Mouse (Mus musculus) CD4-positive helper T cell, adult 2 months (primary cell): ENCODE results near the gene Tcf7l2.

Experiments
- DNase-seq: peaks from one replicate; pipeline ENCODE4 v3.0.0-alpha.2; 2012; ENCODE audit warnings: low read depth, missing footprints, low spot score

Gene Tcf7l2

DNA sequence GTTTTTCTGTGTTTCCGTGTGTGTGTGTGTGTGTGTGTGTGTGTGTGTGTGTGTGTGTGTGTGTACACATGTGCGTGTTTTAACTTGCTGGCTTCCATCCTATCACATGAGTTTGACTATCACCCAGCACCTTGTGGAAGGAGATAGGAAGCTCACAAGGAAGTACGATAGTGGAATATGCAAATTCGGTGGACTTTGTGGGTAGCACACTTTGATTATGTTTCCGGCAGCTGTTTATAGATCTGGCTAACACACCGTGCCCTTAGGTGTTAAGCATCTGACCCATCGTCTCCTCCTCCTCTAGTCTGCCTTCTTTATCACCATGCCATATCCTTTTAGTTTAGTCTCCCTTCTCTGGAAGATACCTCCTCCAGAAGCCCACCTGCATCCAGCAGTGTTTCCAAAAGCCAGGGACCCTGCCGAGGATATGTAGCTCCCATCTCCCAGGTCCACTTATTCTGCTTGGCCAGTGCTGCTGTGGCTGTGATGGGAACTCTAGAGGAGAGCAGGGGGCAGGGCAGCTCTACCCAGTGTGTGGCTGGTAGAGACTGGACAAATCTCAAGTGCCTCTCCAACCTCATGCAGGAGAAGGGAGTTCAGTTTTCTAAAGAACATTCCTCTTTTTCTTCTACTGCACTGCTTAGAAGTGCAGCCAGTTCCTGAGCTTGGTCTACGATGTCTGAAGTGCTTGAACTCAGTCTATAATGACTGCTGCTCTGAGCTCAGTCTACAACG lies 118.6 kb downstream of the Tcf7l2 start:
- DNase-seq, result peak; percentile 8

DNA sequence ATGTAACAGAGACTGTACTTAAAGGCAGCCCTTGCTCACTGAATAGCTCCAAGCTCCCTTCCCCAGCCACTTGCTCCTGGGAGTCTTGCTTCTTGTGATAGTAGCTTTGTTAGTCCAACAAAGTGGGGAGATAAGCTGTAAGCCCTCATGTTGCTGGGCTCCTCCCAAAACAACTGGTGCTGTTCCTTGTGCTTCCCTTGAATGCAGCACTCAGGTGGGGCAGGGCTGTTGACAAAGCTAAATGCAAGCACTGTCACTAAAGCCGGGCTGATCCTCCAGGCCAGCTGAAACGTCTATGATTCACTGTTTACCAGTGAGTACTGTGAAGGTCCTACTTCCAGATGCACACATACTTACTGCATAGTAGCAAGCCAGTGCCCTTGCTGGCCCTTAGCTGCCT lies 120.1 kb downstream of the Tcf7l2 start:
- no peak for DNase-seq

DNA sequence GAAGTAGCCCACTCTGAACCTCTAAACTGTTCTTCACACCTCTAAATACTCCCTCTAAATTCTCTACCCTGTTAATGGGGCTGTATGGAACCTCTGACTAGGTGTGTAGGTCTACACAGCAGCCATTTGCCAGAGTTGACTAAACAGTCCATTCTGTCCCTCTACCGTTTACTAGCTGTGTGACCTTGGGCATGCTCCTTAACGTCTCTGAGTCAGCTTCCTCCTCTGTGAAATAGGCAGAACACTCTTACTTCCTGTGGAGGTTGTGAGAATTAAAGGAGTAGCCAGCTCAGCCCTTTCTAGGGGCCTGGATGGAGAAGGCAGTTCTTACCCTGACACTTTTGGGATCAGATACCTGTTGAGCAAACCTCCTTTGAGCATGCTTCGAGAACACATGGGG lies 120.9 kb downstream of the Tcf7l2 start:
- DNase-seq, result no peak

DNA sequence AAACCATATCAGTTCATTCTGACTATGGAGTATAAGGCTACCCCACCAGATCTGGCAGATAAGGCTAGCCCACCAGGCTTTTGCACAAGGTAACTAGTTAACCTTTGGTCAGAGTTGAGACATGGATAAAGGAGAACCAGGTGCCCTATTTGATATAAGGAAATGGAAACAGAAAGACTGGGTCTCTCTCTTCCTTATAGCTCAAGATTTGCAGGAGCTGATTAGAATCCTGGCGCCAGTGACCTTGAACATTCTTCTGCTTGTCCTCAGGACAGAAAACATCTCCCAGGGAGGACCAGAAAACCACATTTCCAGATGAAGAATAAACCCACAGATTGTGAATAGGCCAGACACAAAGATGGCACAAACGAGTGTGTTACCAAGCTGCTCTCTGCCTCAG lies 123.4 kb downstream of the Tcf7l2 start:
- no peak for DNase-seq

GRCm38 (mm10) chr19:55865774-55866578 lies 124.4 kb downstream of the Tcf7l2 start:
- DNase-seq, result no peak

GRCm38 (mm10) chr19:55867255-55867654 lies 125.6 kb downstream of the Tcf7l2 start:
- no peak for DNase-seq

GRCm38 (mm10) chr19:55867905-55868304 lies 126.3 kb downstream of the Tcf7l2 start:
- DNase-seq, result no peak

DNA sequence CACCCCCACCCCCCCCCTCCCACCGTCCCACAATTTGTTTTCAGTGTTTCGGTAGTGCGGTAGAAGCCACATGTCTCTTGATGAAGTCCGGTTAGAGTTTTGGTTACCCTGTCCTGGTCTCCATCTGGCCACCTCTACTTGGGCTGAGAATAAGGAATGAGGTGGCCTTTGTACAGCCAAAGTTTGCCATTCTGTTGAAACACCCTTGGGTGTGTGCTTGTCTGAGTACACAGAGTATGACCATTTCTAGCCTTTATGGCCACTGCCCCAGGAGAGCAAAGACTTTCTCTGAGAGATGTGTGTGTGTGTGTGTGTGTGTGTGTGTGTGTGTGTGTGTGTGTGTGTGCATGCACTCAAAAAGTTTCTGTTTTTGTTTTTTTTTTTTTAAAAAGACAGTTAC lies 127.0 kb downstream of the Tcf7l2 start:
- DNase-seq, result no peak

GRCm38 (mm10) chr19:55870825-55871224 lies 129.2 kb downstream of the Tcf7l2 start:
- no peak for DNase-seq

DNA sequence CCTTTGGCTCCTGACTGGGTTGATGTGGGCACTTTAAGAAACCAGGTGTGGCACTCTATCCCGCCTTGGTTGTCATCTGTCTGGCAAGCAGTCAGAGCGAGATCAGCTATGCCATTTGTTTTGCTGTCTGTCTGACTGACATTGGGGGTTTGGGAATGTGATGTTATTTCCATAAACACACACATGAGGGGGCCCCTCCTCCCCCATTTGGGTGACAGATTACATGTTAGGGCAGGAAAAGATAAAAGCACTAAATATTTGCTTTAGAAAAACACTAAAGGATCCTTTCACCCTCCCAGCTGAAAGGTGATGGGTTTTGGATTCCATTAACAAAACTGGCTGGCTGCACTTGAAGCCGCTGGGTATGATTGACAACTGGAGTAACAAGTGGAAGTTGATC lies 129.9 kb downstream of the Tcf7l2 start:
- DNase-seq, result no peak

DNA sequence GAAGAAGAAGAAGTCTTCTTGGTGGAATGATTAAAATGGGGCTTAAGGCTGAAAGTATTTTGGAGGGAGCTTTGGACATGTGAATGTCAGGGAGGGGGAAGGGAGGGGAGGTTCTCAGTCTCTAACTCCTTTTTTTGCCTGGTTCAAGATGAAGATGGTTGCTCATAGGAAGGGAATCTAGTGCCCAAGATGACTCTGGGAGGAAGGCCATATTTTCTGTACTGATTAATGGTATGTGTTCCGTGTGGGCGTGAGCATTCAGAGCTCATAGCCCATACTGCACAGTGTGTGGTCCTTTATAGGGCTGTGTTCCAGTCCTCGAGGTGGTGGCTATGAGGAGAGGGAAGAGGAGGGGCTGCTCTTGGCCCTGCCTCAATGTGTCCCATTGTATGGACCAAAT lies 131.6 kb downstream of the Tcf7l2 start:
- no peak for DNase-seq

- no peak for DNase-seq
Observed at GRCm38 (mm10) chr19:55876501-55876900, 134.9 kb downstream of the Tcf7l2 start.

DNA sequence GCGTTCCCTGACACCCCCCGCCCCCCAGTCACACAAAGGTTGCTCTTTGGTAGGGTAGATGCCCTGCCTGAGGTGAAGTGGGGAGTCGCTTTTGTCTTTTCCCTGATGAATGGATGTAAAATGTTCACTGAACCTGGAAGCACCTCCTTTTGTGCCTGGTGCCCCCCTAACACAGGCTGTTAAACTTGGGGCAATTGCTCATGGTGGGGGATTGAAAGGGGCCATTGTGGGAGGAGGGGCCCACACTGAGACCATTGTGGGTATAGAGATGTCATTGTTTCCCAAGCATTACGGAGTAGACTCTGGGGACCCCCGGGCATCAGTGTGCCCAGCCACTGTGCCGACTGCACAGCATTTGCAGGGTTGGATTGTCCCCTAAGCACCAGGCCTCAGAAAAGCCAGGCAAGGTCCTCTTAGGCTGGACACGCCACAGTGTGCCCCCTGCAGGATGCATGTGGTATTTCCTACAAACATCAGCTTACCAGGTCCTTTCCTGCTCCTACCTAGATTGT lies 135.8 kb downstream of the Tcf7l2 start:
- peak; percentile 37 for DNase-seq

- no peak for DNase-seq
Observed at GRCm38 (mm10) chr19:55880664-55881359, 139.2 kb downstream of the Tcf7l2 start.

DNA sequence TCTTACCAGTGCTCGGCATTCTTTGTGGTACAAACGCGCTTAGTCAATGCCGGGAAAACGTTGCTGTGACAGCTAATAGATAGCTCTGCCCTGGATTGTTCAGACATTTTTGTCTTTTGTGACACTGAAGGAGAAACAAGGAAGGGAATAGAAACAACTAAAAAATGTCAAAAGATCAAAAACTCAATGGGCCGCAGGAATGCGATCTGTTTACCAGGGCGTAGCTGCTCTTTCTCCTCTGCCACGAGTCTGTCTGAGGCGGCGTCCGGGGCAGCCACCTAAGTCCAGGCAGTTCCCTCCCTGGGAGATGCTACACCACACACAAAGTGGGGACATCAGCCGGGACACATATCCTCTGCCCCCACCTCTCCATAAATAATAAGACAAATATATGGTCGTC lies 144.9 kb downstream of the Tcf7l2 start:
- no peak for DNase-seq

- DNase-seq, result no peak
Observed at GRCm38 (mm10) chr19:55891692-55892183, 150.1 kb downstream of the Tcf7l2 start.

- no peak for DNase-seq
Observed at GRCm38 (mm10) chr19:55893557-55893956, 151.9 kb downstream of the Tcf7l2 start.

DNA sequence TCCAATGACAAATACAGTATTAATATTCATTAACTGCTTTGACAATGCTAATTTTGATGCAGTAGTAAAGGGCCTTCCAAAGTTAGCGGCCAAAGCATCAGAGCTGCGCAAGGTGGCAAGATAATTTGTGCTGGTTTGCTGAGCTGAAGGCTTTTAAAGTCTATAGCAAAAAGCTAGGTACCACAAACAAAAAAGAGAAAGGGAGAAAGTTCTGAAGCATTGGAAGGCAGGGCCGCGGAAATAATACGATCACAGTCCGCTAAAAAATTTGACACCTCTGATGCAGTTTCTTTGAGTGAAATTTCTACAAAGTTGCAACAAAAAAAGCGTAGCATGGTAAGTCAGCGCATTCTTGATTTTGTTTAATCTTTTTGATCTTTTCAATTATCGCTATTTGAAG lies 152.8 kb downstream of the Tcf7l2 start:
- no peak for DNase-seq

DNA sequence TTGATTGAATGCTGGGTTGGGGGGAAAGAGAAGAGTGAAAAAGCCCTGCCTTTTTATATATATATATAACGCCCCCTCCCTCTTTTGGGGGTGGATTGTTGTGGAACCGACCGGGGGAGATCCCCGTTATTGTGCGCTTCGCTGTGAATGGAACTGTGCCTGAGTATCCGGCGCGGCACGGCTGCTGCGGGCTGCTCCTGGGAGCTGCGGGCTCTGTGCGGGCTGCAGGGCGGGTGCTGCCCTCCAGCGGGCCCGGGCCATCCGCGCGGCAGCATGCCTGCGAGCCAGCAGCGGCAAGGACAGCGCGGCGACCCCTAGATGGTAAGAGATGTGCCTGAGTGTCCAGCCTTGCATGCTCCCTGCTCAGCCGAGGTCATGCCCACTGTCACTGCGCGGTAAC lies 153.7 kb downstream of the Tcf7l2 start:
- no peak for DNase-seq

DNA sequence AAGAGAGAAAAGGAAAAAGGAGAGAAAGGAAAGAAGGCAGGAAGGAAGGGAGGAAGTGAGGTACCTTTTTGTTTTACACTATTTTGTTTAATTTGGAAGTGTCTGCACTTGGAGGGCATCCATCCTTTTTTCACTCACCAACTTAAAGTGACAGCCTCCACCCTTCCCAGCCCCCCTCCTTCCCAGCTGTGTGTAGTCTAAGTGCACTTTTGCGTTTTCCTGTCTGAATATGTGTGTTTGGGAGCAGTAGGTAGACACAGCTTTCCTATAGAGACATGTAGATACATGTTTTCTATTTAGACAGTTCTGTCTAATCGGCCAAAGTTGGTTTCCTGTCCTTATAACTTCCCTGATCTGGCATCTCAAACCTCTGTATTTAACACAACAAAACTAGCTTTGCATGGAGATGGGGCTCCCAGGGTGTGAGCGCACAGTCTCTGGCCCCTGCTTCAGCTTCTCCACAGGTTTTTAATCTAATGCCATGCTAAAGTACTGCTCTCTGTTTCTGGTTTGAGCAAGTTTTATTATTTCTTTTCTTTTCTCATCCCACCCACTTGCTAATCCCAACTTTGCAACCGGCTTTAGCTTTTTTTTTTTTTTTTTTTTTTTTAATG lies 154.3 kb downstream of the Tcf7l2 start:
- DNase-seq, result no peak

DNA sequence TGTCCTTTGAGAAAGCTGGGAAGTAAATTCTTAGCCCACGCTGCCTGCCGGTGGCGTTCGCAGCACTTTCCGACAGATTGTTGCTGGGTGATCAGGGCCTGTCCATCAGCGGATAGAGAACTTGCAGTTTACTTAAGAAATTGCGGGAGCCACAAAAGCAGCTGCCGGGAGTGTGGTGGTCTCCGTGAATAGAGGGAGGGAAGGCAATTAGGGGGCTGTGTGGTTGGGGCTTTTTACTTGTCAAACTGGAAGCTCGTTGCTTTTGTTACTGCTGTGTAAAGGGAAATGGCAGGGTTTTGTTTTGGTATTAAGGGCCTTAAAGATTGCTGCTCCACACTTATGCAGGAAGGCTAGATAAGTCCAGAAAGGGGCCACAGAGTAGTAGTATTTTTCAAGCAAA lies 155.0 kb downstream of the Tcf7l2 start:
- DNase-seq, result no peak
